Mouse (Mus musculus) forebrain, embryonic 13.5 days (tissue): ENCODE measurements around the gene Fkbp1a. TPM values are rescaled to one million over a fixed set of nuclear protein-coding genes. Genes with fewer than 3 reads are reported as not detected.
A peak's percentile ranks its signal among the peaks of the same experiment; 100 is the strongest.

Experiments used
- ATAC-seq: fragments of 200-750 bp; cut with Nextera tagmentation; 2 replicates; pipeline ENCODE4 v1.8.0; 2017
- H3K27ac ChIP-seq: fragments of 300-500 bp; sonication (generic); 2 replicates; pipeline ENCODE4 v1.5.1; 2015; ENCODE audit warnings: inconsistent platforms, mild to moderate bottlenecking, moderate library complexity
- H3K27me3 ChIP-seq: fragments of 300-500 bp; sonication (generic); 2 replicates; pipeline ENCODE4 v1.6.1; 2015; ENCODE audit warnings: mild to moderate bottlenecking, inconsistent platforms
- H3K36me3 ChIP-seq: fragments of 300-500 bp; sonication (generic); 2 replicates; pipeline ENCODE4 v1.6.1; 2015; ENCODE audit warnings: mild to moderate bottlenecking, inconsistent platforms; ENCODE audit not compliant: poor library complexity, severe bottlenecking
- H3K4me1 ChIP-seq: fragments of 300-500 bp; sonication (generic); 2 replicates; pipeline ENCODE4 v1.6.1; 2015; ENCODE audit warnings: inconsistent platforms
- H3K4me2 ChIP-seq: fragments of 300-500 bp; sonication (generic); 2 replicates; pipeline ENCODE4 v1.6.1; 2015; ENCODE audit warnings: inconsistent platforms, mild to moderate bottlenecking, moderate library complexity
- H3K4me3 ChIP-seq: fragments of 300-500 bp; sonication (generic); 2 replicates; pipeline ENCODE4 v1.5.1; 2015; ENCODE audit warnings: mild to moderate bottlenecking, inconsistent platforms
- H3K9ac ChIP-seq: fragments of 300-500 bp; sonication (generic); 2 replicates; pipeline ENCODE4 v1.6.1; 2015; ENCODE audit warnings: mild to moderate bottlenecking, inconsistent platforms
- H3K9me3 ChIP-seq: fragments of 300-500 bp; sonication (generic); replicated peaks from 2 replicates; pipeline ENCODE4 v1.6.1; 2016; ENCODE audit warnings: inconsistent platforms
- WGBS: fragments of 180-500 bp; shearing (Covaris S2); methylation state at CpG from one replicate; pipeline ENCODE4 v1.1.7; 2015; 5-methylcytosine and 5-hydroxymethylcytosine counted together
- polyA plus RNA-seq: library from polyadenylated mRNA; unstranded; fragments of >200 nt; fragmentation: Nextera tagmentation; extraction: Ambion mirVana; gene quantifications from 2 replicates; pipeline ENCODE4 v1.2.1, GENCODE M21; 2015

Fkbp1a gene
- polyA plus RNA-seq, 1 experiment from 2014 or later = 529 TPM

GRCm38 (mm10) chr2:151562930-151563921, 20.9 kb downstream of the Fkbp1a start:
- no peaks in the 10 kb centered on the region for H3K4me1 ChIP-seq
- H3K9ac ChIP-seq = no peak overlapping the region
- H3K9me3 ChIP-seq = no peaks in the 10 kb centered on the region
- no peaks in the 10 kb centered on the region for H3K27me3 ChIP-seq
- no peak overlapping the region for H3K4me3 ChIP-seq
- H3K27ac ChIP-seq = no peak overlapping the region
- peaks cover 70% of the 10 kb centered on the region for H3K36me3 ChIP-seq
- ATAC-seq = no peak
- WGBS = 89% methylated on average over 7 of the region's 7 CpGs
- no peak overlapping the region for H3K4me2 ChIP-seq

- Histone ChIP-seq H3K36me3 (peaks cover 63% of the 10 kb centered on the region), H3K4me3 (no peak overlapping the region), H3K9ac (no peak overlapping the region), H3K4me1 (no peaks in the 10 kb centered on the region), H3K9me3 (no peaks in the 10 kb centered on the region), H3K4me2 (no peak overlapping the region), H3K27me3 (no peaks in the 10 kb centered on the region), H3K27ac (no peak overlapping the region)
- WGBS = 81% methylated on average over 1 of the region's 1 CpGs
- ATAC-seq = no peak
Measured at GRCm38 (mm10) chr2:151564006-151564405, 21.7 kb downstream of the Fkbp1a start.

GRCm38 (mm10) chr2:151564986-151565385, 22.7 kb downstream of the Fkbp1a start:
- no peaks in the 10 kb centered on the region for H3K9me3 ChIP-seq
- no peak overlapping the region for H3K4me3 ChIP-seq
- H3K9ac ChIP-seq = no peak overlapping the region
- WGBS = 87% methylated on average over 3 of the region's 3 CpGs
- no peak overlapping the region for H3K4me2 ChIP-seq
- no peaks in the 10 kb centered on the region for H3K27me3 ChIP-seq
- H3K36me3 ChIP-seq = peaks cover 53% of the 10 kb centered on the region
- no peak for ATAC-seq
- no peak overlapping the region for H3K27ac ChIP-seq
- no peaks in the 10 kb centered on the region for H3K4me1 ChIP-seq

- WGBS = 88% methylated on average over 6 of the region's 6 CpGs
- H3K27ac ChIP-seq = no peak overlapping the region
- no peak overlapping the region for H3K9ac ChIP-seq
- H3K4me2 ChIP-seq = no peak overlapping the region
- H3K4me3 ChIP-seq = no peak overlapping the region
- no peak for ATAC-seq
- no peaks in the 10 kb centered on the region for H3K27me3 ChIP-seq
- H3K4me1 ChIP-seq = no peaks in the 10 kb centered on the region
- H3K9me3 ChIP-seq = no peaks in the 10 kb centered on the region
- peaks cover 36% of the 10 kb centered on the region for H3K36me3 ChIP-seq
Measured at GRCm38 (mm10) chr2:151566856-151567255, 24.6 kb downstream of the Fkbp1a start.

DNA sequence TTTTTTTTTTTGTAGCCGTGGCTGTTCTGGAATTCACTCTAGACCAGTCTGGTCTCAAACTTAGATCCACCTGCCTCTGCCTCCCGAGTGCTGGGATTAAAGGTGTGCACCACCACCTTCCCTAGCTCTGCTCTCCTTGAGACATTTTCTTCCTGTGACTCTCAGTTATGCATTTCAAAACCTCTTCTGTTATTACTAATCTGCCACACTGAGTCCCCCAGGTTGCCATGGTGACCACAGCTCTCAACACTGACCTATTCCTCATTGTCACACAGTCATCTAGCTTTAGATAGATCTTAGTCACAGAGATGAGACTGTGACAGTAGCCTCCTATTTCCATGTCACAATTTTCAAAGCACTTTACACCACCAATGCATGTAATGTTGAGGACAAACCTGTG, 27.2 kb downstream of the Fkbp1a start:
- WGBS = 85% methylated on average over 2 of the region's 2 CpGs
- Histone ChIP-seq H3K36me3 (peaks cover 16% of the 10 kb centered on the region), H3K4me1 (no peaks in the 10 kb centered on the region), H3K27ac (no peak overlapping the region), H3K27me3 (no peaks in the 10 kb centered on the region), H3K4me3 (no peak overlapping the region), H3K9me3 (no peaks in the 10 kb centered on the region), H3K9ac (no peak overlapping the region), H3K4me2 (no peak overlapping the region)
- ATAC-seq = no peak

GRCm38 (mm10) chr2:151571873-151572700, 29.8 kb downstream of the Fkbp1a start, which contains the start of gene Sdcbp2:
Sdcbp2 (plus strand) TSS chr2:151572622.
- H3K4me3 ChIP-seq = no peak within 1 kb of the TSS
- no peak within 1 kb of the TSS for H3K4me2 ChIP-seq
- no peak within 1 kb of the TSS for H3K9ac ChIP-seq
- no peaks in the 10 kb centered on the region for H3K27me3 ChIP-seq
- no peak within 1 kb of the TSS for H3K27ac ChIP-seq
- 0 out of 2 replicates have a peak, but pooled peaks cover 4% of the 10 kb centered on the region for H3K36me3 ChIP-seq
- peaks cover 11% of the 10 kb centered on the region for H3K4me1 ChIP-seq
- 76% methylated on average over 17 of the region's 17 CpGs for WGBS
- no peak for ATAC-seq
- no peaks in the 10 kb centered on the region for H3K9me3 ChIP-seq

GRCm38 (mm10) chr2:151573667-151574066, 31.4 kb downstream of the Fkbp1a start:
- H3K27ac ChIP-seq = no peak overlapping the region
- H3K36me3 ChIP-seq = no peaks in the 10 kb centered on the region
- H3K9me3 ChIP-seq = no peaks in the 10 kb centered on the region
- H3K27me3 ChIP-seq = no peaks in the 10 kb centered on the region
- no peak for ATAC-seq
- H3K9ac ChIP-seq = no peak overlapping the region
- no peak overlapping the region for H3K4me3 ChIP-seq
- no peak overlapping the region for H3K4me2 ChIP-seq
- WGBS = 74% methylated on average over 3 of the region's 3 CpGs
- H3K4me1 ChIP-seq = peaks cover 11% of the 10 kb centered on the region

DNA sequence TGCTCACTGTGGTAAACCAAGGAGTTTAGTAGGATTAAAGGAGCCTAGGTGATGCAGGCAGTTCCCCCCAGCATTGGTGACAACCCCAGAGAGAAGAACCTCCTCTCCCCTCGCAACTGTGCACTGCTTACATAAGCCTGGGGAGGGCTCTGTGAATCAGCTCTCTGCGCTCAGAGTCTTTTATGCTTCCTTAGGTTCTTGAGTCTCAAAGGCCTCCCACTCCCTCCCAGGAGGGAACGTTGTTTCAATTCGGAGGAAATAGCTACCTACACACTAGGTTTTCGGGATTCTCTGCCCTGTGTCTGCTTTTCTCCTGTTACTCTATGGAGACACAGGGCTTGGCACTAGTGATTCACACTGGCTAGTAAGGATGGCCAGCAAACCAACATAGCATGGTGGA, 32.3 kb downstream of the Fkbp1a start:
- H3K9ac ChIP-seq = no peak overlapping the region
- 69% methylated on average over 5 of the region's 5 CpGs for WGBS
- H3K27me3 ChIP-seq = 0 out of 2 replicates have a peak, but pooled peaks cover 6% of the 10 kb centered on the region
- no peaks in the 10 kb centered on the region for H3K9me3 ChIP-seq
- peaks cover 11% of the 10 kb centered on the region for H3K4me1 ChIP-seq
- H3K27ac ChIP-seq = no peak overlapping the region
- no peak overlapping the region for H3K4me3 ChIP-seq
- no peak overlapping the region for H3K4me2 ChIP-seq
- no peaks in the 10 kb centered on the region for H3K36me3 ChIP-seq
- no peak for ATAC-seq

DNA sequence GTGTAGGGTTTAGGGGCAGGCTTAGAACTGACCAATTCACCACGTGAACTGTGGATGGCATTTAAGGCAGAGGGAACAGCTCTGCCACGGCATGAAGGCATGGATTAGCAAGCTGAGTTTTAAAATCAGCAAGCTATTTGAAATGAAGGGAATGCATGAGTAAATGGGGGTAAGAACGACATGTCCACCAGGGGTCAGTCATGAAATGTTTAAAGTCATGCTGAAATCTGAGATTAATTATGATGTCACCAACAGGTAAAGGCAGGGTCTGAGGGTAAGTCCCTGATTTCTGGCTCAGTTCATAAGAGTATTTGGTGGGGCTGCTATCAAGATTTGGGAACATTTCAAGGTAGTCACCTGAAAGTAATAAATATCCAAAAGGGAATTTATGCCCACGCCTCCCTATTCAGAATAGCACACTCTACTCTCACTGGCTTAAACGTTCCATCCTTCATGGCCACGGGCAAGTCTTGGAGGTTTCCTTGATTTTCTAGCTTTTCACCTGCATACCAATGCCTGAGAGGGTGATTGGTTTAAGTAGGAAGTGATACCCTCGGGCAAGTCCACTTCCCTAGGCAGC, 32.9 kb downstream of the Fkbp1a start:
- peak overlapping the region; percentile 68 for H3K9ac ChIP-seq
- H3K4me1 ChIP-seq = peaks cover 11% of the 10 kb centered on the region
- H3K27ac ChIP-seq = peak overlapping the region; percentile 81; the same call in 1 of the 2 replicates
- ATAC-seq = no peak; the same call in 1 of the 2 replicates
- no peaks in the 10 kb centered on the region for H3K9me3 ChIP-seq
- H3K36me3 ChIP-seq = no peaks in the 10 kb centered on the region
- 0 out of 2 replicates have a peak, but pooled peaks cover 8% of the 10 kb centered on the region for H3K27me3 ChIP-seq
- 21% methylated on average over 7 of the region's 7 CpGs for WGBS
- H3K4me2 ChIP-seq = peak overlapping the region; percentile 76
- H3K4me3 ChIP-seq = peak overlapping the region; percentile 45

DNA sequence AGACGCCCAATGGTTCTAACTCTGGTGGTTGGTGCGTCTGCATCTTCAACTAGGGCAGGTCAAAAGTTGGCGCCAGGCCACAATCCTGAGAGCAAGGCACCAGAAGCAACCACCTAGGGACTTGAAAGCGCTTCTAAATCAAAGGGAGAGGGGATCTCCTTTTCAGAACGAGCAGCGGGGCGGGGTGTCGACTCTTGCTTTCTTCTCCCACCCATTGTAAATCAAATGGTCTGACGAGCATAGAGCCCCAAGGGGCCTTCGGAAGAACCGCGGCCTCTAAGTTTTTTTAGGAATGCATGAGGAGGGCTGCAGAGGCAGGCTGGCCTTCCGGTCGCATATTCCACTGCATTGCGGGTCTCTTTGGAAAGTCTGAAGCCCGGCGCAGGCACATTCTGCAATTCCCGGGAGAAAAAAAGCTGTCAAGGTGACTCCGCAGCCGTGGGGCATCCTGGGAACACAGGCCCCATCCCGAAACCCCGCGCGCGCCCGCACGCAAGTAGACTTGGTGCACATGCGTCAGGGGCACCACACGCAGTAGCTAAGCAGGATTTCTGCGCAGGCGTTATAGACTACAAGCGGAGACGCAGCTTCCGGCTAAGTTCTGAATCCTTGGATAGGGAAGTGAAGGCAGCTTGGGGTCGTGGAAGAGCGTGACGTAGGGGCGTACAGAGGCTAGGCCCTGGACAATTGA, 33.6 kb downstream of the Fkbp1a start:
- Histone ChIP-seq H3K4me2 (peak overlapping the region; percentile 76), H3K9ac (peak overlapping the region; percentile 68), H3K9me3 (no peaks in the 10 kb centered on the region), H3K36me3 (no peaks in the 10 kb centered on the region), H3K4me3 (peak overlapping the region; percentile 45), H3K27me3 (0 out of 2 replicates have a peak, but pooled peaks cover 8% of the 10 kb centered on the region), H3K4me1 (peaks cover 11% of the 10 kb centered on the region), H3K27ac (peak overlapping the region; percentile 81)
- ATAC-seq = peak; percentile 98
- 1% methylated on average over 38 of the region's 38 CpGs for WGBS

- no peak for ATAC-seq
- Histone ChIP-seq H3K36me3 (no peaks in the 10 kb centered on the region), H3K4me2 (no peak overlapping the region), H3K27ac (no peak overlapping the region), H3K4me1 (peaks cover 11% of the 10 kb centered on the region), H3K27me3 (0 out of 2 replicates have a peak, but pooled peaks cover 8% of the 10 kb centered on the region), H3K9ac (no peak overlapping the region), H3K4me3 (no peak overlapping the region), H3K9me3 (no peaks in the 10 kb centered on the region)
- WGBS = 85% methylated on average over 4 of the region's 4 CpGs
Measured at GRCm38 (mm10) chr2:151579183-151579582, 36.9 kb downstream of the Fkbp1a start.
